Mouse (Mus musculus): Measurements from ENCODE around the gene Ftcd. TPM values are rescaled to one million over a fixed set of nuclear protein-coding genes. Genes with fewer than 3 reads are reported as not detected.

Gene Ftcd
- total RNA-seq, 2 experiments from 2014 or later: not detected

DNA sequence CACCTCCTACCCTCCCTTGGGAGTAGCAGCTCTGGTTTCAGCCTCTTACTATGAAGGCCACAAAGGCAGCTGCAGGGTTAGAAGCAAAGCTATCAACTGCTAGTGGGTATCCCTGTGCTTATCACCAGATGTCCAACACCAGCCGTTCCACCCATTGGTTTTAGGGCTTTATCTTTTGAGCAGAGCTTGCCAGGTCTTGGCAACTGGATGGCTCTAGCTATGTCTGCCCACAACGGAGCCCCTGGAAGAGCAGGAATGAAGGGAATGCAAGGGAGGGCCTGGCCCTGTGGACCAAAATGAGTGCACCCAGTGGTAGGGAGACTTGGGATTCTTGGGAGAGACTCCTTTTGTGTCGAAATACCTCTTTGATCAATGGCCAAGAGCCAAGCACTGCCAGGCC, 27.2 kb downstream of the Ftcd start:
- no peak for DNase-seq (ENCODE audit: low spot score in 2 of 2)

DNA sequence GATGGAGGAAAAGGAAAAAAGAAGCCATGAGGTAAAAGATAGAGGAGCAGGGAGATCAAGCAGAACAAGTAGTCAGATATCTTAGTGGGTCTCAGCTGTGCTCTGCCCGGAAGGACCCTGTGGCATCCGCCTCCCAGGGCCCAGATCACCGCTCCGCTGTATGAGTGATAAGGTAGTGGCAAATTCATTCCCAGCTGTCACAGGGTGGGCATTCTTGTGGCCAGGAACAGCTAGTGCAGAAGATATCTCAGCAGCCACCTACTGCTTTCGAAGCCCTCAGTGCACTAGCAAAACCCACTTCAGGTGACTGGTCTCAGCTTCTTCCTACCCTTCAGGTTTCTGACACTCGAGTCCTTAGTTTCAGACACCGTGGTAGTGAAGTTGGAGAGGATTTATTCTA, 37.0 kb downstream of the Ftcd start:
- DNase-seq (ENCODE audit: low spot score in 2 of 2): no peak

DNA sequence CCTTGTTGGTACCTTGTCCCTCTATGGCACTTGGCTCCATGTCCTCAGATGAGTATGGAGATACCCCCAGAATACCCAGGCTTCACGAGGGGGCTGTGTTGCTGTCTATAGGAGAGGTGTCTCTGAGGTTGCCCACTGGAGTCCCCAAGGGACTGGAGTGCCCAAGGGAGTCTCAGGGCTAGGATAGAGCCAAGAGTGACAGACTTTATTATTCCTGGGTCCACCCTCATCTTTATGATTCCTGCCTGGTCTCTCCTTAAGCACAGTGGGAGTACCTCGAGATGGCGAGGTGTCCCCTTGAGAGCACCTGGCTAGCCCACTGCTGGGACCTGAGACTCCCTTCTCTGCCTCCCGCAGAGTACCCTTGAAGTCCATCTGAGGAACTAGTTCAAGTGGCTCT, 47.0 kb downstream of the Ftcd start:
- DNase-seq (ENCODE audit: low spot score in 2 of 2): no peak

DNA sequence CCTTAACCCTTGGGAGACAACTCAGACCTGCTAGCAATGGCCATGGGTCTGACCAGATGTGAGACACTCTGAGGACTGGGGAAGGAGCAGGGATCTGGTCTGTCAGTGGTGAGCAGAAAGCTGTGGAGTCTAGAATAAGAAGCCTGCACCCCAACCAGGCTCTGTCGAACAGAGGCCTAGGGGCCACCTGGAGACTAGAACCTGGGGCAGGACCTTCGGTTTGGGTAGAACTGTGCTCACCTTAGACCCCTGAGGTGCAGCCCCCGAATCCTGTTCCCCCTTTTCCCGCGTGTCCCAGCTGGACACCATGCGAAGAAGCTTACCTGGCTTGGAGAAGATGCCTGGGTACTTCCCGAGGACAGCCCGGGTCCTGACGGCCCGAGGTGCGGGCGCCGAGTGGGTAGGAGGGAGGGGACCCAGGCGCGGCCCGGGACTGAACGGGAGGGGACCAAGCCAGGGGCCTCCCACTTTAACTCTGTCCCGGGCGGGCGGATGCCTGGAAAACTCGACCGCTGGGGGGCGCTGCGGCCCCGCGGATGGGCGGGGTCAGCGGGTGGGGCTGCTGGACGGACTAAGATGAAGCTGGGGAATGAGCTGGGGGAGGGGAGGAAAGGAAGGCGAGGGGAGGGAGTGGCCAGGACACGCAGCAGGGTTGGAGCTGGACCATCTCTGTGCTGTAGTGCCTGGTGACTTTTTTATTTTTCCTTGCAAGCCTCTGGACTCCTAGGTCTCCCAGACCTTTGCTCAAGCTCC, 47.7 kb downstream of the Ftcd start, which contains the start of gene Col6a2:
TSS of gene Col6a2 (minus strand) at position 703 of the 753 bp plus-strand sequence.
- DNase-seq (ENCODE audit: low spot score in 2 of 2): peak; percentile 54 to 61

DNA sequence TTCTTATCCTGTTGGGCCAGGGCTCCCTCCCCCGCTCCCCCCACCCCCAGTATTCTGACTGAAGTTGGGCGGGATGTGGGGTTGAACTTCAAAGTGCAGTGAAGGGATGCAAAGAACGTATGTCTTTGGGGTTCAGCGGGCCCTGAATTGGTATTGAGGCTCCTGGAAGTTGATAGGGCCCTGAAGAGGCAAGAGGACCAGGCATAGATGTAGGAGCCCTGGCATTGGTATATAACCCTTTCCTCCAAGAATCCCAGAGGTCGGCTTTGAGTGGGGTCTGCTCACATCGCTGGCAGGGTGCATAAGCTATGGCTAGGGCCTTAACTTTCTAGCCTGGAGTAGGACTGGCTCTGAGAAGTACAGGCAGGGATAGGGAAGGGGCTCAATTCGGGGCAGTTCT, 48.3 kb downstream of the Ftcd start:
- no peak for DNase-seq (ENCODE audit: low spot score in 2 of 2)

DNA sequence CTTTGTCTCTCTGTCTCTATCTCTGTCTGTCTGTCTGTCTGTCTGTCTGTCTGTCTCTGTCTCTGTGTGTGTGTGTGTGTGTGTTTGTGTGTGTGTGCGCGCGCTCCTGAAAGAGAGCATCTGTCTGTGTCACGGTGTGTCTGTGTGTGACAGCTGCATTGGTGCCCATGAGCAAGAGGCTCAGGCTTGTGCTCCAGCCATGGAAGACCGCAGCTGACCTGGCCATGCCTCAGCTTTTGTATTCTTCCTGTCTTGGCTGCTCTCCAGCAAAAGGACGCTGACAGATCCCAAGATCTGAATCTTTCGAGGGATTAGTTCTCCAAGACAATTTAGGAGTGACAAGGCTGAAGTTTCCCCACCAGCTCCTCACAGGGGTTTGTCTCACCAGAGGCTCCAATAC, 49.5 kb downstream of the Ftcd start:
- DNase-seq (ENCODE audit: low spot score in 2 of 2): no peak

DNA sequence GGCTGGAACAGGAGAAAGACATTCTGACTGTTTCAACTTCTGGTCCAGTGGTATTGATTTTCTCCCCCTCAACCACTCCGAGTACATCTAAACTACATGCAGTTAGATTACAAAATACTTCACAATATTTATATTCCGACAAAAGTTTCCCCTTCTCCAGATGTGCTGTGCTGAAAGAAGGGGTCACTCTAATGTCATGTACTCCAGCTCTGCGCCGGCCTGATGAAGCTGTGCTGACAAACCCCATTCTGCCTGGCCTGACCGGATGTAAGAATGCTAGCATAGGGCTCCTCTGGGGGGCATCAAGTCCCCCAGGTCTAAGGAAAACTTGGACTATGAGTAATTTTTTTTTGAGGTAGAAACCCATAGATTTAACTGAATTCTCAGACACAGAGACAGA, 52.3 kb downstream of the Ftcd start:
- DNase-seq (ENCODE audit: low spot score in 2 of 2): no peak

DNA sequence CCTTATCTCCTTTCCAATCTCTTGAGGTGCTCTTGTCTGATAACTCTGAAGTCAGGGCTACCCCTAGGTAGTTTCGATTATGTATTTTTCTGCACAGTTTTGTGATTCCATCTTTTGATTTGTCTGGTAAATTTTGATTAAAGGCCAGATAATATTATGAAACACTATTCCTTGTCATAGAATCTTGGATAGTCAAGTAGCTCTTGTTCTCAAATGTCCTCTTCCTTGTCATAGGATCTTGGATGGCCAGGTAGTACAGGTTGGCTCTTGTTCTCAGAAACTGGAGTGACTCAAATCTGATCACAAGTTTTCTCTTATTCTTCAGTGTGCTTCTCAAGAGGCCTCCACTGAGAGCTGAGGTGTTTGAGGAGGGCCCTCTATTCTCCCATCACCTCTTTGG, 55.2 kb downstream of the Ftcd start:
- no peak for DNase-seq (ENCODE audit: low spot score in 2 of 2)

DNA sequence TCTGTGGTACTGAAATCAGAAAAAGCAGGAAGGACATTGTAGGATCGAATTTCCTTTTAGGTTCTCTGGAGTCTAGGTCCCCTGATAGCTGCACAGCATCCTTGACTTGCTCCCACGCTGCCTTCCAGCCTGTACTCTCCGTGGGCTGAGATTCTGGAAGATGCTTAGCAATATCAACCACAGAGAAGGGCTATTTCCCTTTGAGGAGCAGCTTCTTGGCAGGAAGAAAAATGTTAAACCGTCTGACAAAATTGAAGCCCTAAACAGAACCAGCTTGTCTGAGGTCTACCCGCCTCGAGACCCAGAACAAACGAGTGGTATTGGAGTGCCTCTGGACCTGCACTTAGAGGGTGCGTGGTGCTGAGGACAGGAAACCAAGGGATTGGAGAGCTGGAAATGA, 57.2 kb downstream of the Ftcd start:
- DNase-seq (ENCODE audit: low spot score in 2 of 2): peak in 1 of 2 experiments; percentile 33

DNA sequence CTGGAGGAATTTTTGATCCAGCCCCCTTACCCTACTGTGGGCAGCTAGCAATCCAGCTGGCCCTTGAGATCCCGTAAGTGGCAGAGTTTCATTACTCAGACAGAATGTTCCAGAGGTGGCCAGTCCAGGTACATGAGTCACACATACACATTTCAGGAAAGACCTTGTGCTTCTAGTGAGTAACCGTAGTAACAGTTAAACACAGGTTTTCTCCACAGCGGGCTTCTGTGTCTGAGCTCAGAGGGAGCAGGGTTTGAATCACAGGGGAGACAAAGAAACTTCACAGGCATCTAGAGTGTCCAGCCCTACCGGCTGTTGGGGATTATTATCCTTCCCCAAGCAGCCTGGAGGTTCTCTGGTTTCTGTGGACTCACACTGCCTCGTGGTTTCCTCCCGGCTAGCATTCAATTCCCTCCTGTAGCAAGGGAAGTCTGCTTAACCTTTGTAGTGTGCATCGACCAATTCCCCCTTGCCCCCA, 58.7 kb downstream of the Ftcd start:
- no peak for DNase-seq (ENCODE audit: low spot score in 2 of 2)

DNA sequence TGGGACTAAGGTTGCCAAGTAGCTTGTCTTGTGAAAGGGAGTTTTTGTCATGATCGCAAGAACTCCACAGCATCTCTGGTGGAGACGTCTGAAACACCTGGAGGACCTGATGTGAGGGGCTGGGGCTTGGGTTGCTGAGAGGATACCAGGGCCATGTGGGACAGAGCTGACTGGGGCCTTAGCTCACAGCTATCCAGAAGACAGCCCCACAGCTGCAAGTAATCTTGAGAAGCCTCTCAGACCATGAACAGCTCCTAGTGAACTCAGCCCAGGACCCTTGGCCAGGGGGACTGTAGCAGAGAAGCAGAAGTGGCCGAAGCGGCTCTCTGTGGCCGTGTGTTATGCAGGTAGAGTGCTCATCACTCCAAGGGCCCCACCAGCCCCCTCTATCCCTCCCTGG, 59.1 kb downstream of the Ftcd start:
- DNase-seq (ENCODE audit: low spot score in 2 of 2): no peak

DNA sequence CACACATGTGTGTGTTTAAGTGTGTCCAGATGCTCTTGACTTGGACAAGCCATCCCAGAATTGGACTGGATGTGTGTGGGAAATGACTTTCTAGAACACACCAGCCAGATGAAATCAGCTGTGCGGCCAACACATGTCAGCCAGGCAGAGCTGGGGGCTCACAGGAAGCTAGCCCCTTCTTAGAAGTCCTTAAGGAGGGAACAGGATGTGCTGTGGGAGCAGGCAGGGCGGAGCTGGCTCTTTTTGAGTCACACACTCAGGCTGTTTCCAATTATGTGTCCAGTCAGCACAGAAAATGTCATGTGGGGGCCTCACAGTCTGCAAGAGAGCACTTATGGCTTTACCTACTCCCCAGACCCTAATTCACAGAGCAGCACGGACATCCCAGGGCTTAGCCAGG, 60.6 kb downstream of the Ftcd start:
- DNase-seq (ENCODE audit: low spot score in 2 of 2): no peak

DNA sequence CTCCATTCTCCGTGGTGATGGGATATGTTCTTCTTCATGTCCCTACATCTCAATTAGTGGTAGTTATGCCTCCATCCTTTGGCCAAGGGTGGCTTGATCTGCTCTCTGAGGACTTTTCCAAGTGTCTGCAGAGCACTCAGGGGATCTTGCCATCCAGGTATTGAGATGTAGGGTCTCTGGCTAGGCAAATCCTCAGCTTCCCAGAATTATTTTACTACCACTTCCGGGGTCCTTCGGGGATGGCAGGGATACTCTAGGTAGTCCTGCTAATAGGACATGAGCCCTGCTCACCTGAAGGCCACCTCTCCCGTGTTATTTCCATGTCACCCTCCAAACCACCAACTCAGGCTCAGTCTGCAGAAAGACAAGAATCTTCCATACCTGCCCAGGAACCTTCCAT, 61.2 kb downstream of the Ftcd start:
- no peak for DNase-seq (ENCODE audit: low spot score in 2 of 2)

Other genes with a start within 250 kb of the Ftcd start
- 10 to 100 TPM; 56.9 to 59.6 TPM for gene Dip2a, start 230.4 kb upstream of the Ftcd start, total RNA-seq (2021)
- not detected for gene AC141477.1, start 135.2 kb upstream of the Ftcd start, total RNA-seq (2021)
- 10 to 100 TPM; 20.6 to 23.2 TPM for gene Pcnt, start 132.9 kb upstream of the Ftcd start, total RNA-seq (2021)
- gene 2610028H24Rik, start 126.6 kb upstream of the Ftcd start, total RNA-seq (2021): not detected
- 10 to 100 TPM; 57.1 to 58.0 TPM for gene Mcm3ap, start 106.7 kb upstream of the Ftcd start, total RNA-seq (2021)
- gene Ybey, start 106.5 kb upstream of the Ftcd start, total RNA-seq (2021): 1 to 10 TPM; 4.7 to 4.8 TPM
- 10 to 100 TPM; 40.5 to 41.6 TPM for gene Lss, start 44.1 kb upstream of the Ftcd start, total RNA-seq (2021)
- gene Spatc1l, start 13.4 kb upstream of the Ftcd start, total RNA-seq (2021): not detected
- gene Col6a2, start 48.0 kb downstream of the Ftcd start, total RNA-seq (2021): 1 to 10 TPM; 6.0 TPM
- gene Col6a1, start 150.5 kb downstream of the Ftcd start, total RNA-seq (2021): 10 to 100 TPM; 31.4 to 36.0 TPM

All from layer of hippocampus, adult 18-20 months (tissue).